Mouse (Mus musculus) right cerebral cortex, postnatal 4 days (tissue): ENCODE data around the gene Atp6ap1.

Experiments used
- DNase-seq: peaks from one replicate; pipeline ENCODE4 v3.0.0-alpha.2; 2022

Gene Atp6ap1

DNA sequence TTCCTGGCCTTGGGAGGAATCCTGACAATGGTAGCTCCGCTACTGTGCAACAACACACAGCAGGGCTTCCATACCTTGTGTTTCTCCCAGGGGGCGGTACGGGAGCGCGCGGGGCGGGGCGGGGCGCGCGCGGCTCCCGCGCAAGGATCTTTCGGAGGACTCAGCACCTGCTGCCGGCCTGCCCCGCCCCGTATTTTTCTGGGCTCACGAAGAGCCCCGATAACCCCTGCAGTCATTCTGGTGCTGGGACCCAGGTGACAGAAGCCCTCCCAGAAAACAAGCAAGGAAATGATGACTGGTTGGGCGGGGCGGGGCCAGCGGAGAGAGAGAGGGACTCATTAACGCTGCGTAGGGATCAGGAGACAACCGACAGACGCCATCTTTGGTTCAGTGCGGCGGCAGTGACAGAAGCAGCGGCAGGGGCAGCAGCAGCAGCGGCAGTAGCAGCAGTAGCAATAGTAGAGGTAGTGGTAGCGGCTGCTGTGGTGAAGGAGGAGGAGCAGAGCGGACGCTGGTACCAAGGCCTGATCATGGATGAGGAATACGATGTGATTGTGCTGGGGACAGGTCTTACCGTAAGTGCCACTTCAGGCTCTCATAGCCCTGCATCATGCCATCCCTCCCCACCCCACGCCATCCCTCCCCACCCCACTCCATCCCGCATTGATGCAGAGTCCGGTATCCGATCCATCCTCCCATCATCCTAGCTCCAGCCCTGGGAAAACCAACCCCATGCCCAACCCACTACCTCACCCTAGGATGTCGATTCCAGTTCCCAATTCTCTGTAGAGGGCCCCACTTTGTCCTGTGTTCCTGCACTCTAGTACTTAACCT is 8.2 kb downstream of the Atp6ap1 start, which contains the start of gene Gdi1:
TSS of gene Gdi1 (plus strand) at position 132 of the 834 bp plus-strand sequence.
- DNase-seq: peak; percentile 72

DNA sequence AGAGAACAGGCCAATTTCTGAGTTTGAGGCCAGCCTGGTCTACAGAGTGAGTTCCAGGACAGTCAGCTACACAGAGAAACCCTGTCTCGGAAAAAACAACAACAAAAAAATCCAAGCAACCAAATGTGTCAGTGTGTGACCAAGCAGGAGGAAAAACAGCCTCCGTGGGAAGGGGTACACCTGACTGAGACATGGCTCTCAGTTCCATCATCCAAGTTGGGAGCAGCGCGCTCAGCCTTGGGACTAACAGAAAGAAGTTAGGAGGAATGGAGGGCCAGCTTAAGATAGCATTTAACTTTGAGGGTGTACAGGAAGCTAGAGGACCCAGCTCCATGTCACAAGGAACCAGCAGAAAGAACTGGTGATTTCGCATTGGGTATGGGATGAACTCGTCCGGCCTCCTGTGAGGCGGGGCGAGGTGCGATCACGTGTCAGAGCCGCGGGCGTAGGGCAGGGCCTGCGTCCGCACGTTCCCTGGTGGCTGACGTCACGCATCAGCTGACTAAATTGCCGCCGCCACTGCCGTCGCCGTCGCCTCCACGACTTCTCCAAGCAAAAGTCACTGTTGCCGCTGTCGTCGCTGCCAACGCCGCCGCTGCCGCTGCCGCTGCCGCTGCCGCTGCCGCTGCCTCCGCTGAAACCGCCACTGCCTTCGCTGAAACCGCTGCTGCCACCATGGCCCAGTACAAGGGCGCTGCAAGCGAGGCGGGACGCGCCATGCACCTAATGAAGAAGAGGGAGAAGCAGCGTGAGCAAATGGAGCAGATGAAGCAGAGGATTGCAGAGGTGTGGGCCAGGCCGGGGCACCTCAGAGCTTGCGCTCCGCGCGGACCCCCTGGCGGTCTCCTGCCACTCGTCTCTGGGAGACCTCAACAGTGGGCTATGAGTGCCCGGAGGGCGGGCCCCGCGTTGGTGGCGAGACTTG is 15.9 kb downstream of the Atp6ap1 start, which contains the start of gene Fam50a:
TSS of gene Fam50a (plus strand) at position 494 of the 925 bp plus-strand sequence.
- peak; percentile 78 for DNase-seq

DNA sequence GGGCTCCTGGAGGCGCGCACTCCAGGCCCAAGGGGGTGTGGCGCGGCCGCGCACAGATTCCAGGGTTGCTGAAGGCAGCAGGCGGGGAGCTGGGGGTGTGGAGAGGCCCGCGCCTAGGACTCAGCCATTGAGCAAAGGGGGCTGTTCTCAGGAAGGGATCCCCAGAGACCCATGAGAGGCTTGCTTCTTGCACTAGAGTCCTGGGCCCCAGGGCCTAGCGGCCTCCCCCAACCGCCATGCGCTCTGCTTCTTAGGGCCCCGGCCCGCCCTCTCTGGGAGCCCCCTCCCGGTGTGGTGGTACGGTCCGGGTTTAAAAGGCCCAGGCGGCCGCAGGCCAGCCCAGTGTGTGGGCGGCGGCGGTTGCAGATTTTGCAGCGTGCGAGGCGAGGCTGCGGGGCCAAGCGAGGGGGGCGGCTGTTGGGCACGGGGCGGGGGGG is 31.8 kb downstream of the Atp6ap1 start, which contains the start of gene Plxna3:
TSS of gene Plxna3 (plus strand) at position 342 of the 437 bp plus-strand sequence.
- peak; percentile 77 for DNase-seq

DNA sequence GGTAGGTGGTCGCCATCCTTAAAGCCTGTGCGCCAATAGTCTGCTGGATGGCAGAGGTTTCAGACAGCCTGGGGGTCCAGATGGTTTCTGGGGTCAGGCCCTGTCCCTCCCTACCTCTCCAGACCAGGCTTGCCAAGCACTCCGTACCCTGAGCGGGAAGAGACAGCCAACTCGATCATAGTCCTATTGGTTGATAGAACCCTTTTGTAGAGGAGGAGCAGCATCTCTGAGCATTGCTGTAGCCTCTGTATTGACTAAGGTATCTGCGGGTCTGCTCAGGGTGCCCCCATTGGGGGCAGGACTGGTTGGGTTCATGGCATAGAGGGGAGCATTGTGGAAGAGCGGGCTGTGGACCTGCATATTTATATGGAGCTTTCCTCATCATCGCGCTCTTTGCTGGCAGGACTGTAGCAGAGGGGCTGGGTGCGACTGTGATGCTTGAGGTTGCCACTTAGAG is 32.3 kb downstream of the Atp6ap1 start:
- DNase-seq: no peak

DNA sequence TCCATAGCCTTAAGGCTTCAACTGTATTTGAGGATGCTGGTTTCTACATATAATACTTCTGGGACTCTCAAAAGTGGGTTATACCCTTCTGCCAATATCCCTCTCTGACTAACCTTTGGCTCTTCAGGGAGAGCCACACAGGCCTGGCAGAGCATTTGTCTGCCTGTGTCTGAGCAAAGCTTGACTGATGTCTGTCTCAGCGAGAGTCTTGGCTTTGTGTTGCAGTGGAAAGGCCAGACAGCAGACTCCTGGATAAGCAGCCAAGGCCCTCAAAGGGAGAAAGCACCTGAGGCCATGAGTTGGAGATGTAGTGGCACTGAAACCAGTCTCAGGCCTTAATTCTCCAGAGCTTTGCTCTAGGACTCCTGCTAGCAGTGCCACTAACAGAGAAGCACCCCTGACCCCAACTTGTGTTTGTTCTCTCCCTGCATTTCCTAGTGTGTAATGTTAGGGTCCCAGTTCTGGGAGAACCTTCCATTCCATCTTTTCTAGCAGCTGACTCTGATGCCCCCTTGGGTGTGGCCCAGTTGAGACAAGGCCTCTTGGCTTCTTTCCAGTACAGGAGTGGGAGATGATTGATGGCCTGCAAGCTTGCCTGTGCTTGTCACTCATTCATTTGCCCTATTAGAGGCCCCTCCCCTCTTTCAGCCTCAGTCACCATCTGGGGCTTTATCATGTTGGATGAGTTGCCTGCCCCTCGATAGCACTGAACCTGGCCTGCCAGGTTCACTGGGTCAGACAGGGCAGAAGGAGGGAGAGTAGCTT is 33.5 kb downstream of the Atp6ap1 start:
- no peak for DNase-seq

DNA sequence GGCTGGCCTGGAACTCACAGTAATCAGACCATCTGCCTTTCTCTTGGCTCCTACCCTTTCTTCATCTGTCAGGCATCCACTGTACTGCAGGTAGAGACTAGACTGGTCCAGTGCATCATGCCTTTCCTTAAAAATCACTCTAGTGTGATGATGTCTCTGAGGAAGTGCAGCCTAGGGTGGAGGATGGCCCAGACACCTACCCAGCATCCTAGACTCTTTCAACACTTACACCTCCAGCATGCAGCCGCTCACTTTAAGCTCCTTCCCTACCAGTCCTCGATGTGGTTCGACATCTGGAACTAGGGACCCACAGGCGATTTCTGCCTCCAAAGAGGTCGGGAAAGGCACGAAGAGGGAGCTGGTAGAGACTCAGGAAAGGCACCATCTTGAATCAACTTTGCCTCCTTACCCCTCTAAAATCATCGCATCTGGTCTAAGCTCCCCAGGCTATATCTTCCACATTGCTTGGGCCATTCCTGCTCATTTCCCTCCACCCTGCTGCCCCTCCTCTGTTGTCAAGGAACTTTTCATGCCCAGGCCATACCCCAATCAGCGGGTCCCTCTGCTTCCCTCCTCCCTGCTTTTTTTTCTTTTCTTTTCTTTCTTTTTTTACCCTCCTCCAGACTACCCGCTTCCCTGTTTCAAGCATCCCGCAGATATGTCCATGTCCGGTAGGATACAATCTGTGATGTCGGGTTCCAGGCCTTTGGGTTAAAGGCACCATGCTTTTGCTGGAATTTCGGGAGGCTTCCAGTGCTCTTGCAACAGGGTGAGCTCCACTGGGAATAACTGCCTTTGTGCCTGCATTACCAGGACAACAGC is 56.0 kb downstream of the Atp6ap1 start:
- no peak for DNase-seq

DNA sequence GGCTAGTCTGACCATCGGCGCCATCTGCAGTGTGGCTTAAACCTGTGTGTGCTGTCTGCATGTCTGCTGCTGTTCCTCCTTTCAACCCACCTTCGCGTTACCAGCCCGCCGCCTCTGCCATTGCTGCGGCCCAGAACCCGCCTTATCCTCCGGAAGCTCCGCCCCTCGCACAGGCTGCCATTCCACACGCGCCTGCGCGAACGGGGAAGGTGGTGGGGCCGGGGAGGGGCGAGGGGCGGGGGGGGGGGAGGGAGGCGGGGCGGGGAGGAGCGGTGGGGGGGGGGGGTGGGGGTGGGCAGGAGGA is 56.5 kb downstream of the Atp6ap1 start, which contains the start of gene Lage3:
TSS of gene Lage3 (minus strand) at position 152 of the 304 bp plus-strand sequence.
- DNase-seq: peak; percentile 76
